Mouse (Mus musculus) lung, postnatal 0 days (tissue): Measurements from ENCODE around the gene Bola2. TPM values are rescaled to one million over a fixed set of nuclear protein-coding genes. Genes with fewer than 3 reads are reported as not detected.

Experiments
- ATAC-seq: fragments of 200-750 bp; cut with Nextera tagmentation; 2 replicates; pipeline ENCODE4 v1.8.0; 2017; ENCODE audit warnings: moderate library complexity
- DNase-seq: peaks from one replicate; pipeline ENCODE4 v3.0.0-alpha.2; 2016; ENCODE audit warnings: low spot score
- H3K27ac ChIP-seq: fragments of 300-500 bp; sonication (generic); 2 replicates; pipeline ENCODE4 v1.5.1; 2014; ENCODE audit warnings: antibody characterized with exemption, mild to moderate bottlenecking, low read length, mixed read lengths
- H3K27me3 ChIP-seq: fragments of 300-500 bp; sonication (generic); replicated peaks from 2 replicates; pipeline ENCODE4 v1.6.1; 2014; ENCODE audit warnings: low read length, mixed read lengths; ENCODE audit not compliant: insufficient read depth
- H3K36me3 ChIP-seq: fragments of 300-500 bp; sonication (generic); 2 replicates; pipeline ENCODE4 v1.6.1; 2014; ENCODE audit warnings: low read length, mixed read lengths; ENCODE audit not compliant: insufficient read depth
- H3K4me1 ChIP-seq: fragments of 300-500 bp; sonication (generic); 2 replicates; pipeline ENCODE4 v1.6.1; 2014; ENCODE audit warnings: antibody characterized with exemption, low read depth, low read length, mixed read lengths; ENCODE audit not compliant: insufficient read depth
- H3K4me2 ChIP-seq: fragments of 300-500 bp; sonication (generic); replicated peaks from 2 replicates; pipeline ENCODE4 v1.6.1; 2014; ENCODE audit warnings: low read depth, mild to moderate bottlenecking, low read length, moderate library complexity, mixed read lengths
- H3K4me3 ChIP-seq: fragments of 300-500 bp; sonication (generic); 2 replicates; pipeline ENCODE4 v1.5.1; 2014; ENCODE audit warnings: low read depth, low read length
- H3K9ac ChIP-seq: fragments of 300-500 bp; sonication (generic); replicated peaks from 2 replicates; pipeline ENCODE4 v1.6.1; 2014; ENCODE audit warnings: low read depth, mild to moderate bottlenecking
- H3K9me3 ChIP-seq: fragments of 300-500 bp; sonication (generic); 2 replicates; pipeline ENCODE4 v1.6.1; 2016; ENCODE audit warnings: low read length, mixed read lengths
- CTCF ChIP-seq: IDR thresholded peaks from 2 replicates; pipeline ENCODE4 v1.5.1; 2016; ENCODE audit warnings: antibody characterized with exemption, mild to moderate bottlenecking
- EP300 ChIP-seq: IDR thresholded peaks from 2 replicates; pipeline ENCODE4 v1.6.1; 2016; ENCODE audit warnings: antibody characterized with exemption, mild to moderate bottlenecking, control low read depth
- WGBS: fragments of 180-500 bp; shearing (Covaris S2); extraction: QIAGEN DNeasy Blood & Tissue Kit; methylation state at CpG from one replicate; pipeline ENCODE4 v1.1.7; 2014; 5-methylcytosine and 5-hydroxymethylcytosine counted together
- polyA plus RNA-seq: library from polyadenylated mRNA; unstranded; fragments of >200 nt; fragmentation: Nextera tagmentation; extraction: Ambion mirVana; gene quantifications from 2 replicates; pipeline ENCODE4 v1.2.1, GENCODE M21; 2015

Gene Bola2
- polyA plus RNA-seq = 76.1 and 77.4 TPM in 2 replicates

- Histone ChIP-seq H3K9ac (peak within 1 kb of the TSS; percentile 80), H3K4me3 (peak within 1 kb of the TSS; percentile 79), H3K27me3 (no peaks in the 10 kb centered on the region), H3K27ac (peak within 1 kb of the TSS; percentile 96), H3K4me2 (peak within 1 kb of the TSS; percentile 91), H3K4me1 (peaks cover 13% of the 10 kb centered on the region), H3K36me3 (0 out of 2 replicates have a peak, but pooled peaks cover 6% of the 10 kb centered on the region), H3K9me3 (no peaks in the 10 kb centered on the region)
- peak; percentile 72 for ATAC-seq
- TF ChIP-seq CTCF (no peak), EP300 (no peak)
- under 1% methylated on average over 31 of the region's 31 CpGs for WGBS
- DNase-seq = peak; percentile 80
Observed at GRCm38 (mm10) chr7:126695210-126695611, at the start of gene Bola2. Gene Bola2 (plus strand): TSS chr7:126695401.

- H3K4me3 ChIP-seq = no peak overlapping the region
- no peaks in the 10 kb centered on the region for H3K9me3 ChIP-seq
- H3K9ac ChIP-seq = no peak overlapping the region
- 0 out of 2 replicates have a peak, but pooled peaks cover 3% of the 10 kb centered on the region for H3K4me1 ChIP-seq
- no peak overlapping the region for H3K4me2 ChIP-seq
- no peaks in the 10 kb centered on the region for H3K36me3 ChIP-seq
- TF ChIP-seq EP300 (0 out of 2 replicates have a peak, but pooled peaks have one; percentile 35), CTCF (no peak)
- ATAC-seq (no peak), DNase-seq (no peak)
- H3K27me3 ChIP-seq = no peaks in the 10 kb centered on the region
- WGBS = 44% methylated on average over 5 of the region's 5 CpGs
- no peak overlapping the region for H3K27ac ChIP-seq
Observed at GRCm38 (mm10) chr7:126645708-126646107, 49.5 kb upstream of the Bola2 start.

GRCm38 (mm10) chr7:126648486-126648885 lies 46.7 kb upstream of the Bola2 start:
- Histone ChIP-seq H3K4me2 (no peak overlapping the region), H3K27me3 (no peaks in the 10 kb centered on the region), H3K9me3 (no peaks in the 10 kb centered on the region), H3K4me3 (no peak overlapping the region), H3K4me1 (0 out of 2 replicates have a peak, but pooled peaks cover 3% of the 10 kb centered on the region), H3K9ac (no peak overlapping the region), H3K36me3 (no peaks in the 10 kb centered on the region), H3K27ac (no peak overlapping the region)
- no peak for DNase-seq
- 85% methylated on average over 4 of the region's 4 CpGs for WGBS
- no peak for TF ChIP-seq EP300
- peak; percentile 47 for TF ChIP-seq CTCF
- ATAC-seq = no peak

- Histone ChIP-seq H3K27ac (peak within 1 kb of the TSS; percentile 93), H3K27me3 (no peaks in the 10 kb centered on the region), H3K4me1 (0 out of 2 replicates have a peak, but pooled peaks cover 3% of the 10 kb centered on the region), H3K4me2 (peak within 1 kb of the TSS; percentile 70), H3K9me3 (no peaks in the 10 kb centered on the region), H3K9ac (peak within 1 kb of the TSS; percentile 35), H3K36me3 (no peaks in the 10 kb centered on the region), H3K4me3 (peak within 1 kb of the TSS; percentile 51)
- under 1% methylated on average over 57 of the region's 57 CpGs for WGBS
- ATAC-seq (peak; percentile 99), DNase-seq (peak; percentile 97)
- TF ChIP-seq CTCF (peak; percentile 26), EP300 (no peak)
Observed at GRCm38 (mm10) chr7:126649231-126650051, 45.8 kb upstream of the Bola2 start, which contains the start of gene Sgf29. Gene Sgf29 (plus strand): TSS chr7:126649309.

- Histone ChIP-seq H3K9me3 (no peaks in the 10 kb centered on the region), H3K27me3 (no peaks in the 10 kb centered on the region), H3K4me3 (no peak overlapping the region), H3K9ac (no peak overlapping the region), H3K36me3 (no peaks in the 10 kb centered on the region), H3K4me1 (0 out of 2 replicates have a peak, but pooled peaks cover 3% of the 10 kb centered on the region), H3K27ac (no peak overlapping the region), H3K4me2 (no peak overlapping the region)
- DNase-seq (no peak), ATAC-seq (no peak)
- 37% methylated on average over 2 of the region's 2 CpGs for WGBS
- TF ChIP-seq EP300 (peak; percentile 78), CTCF (no peak)
Observed at GRCm38 (mm10) chr7:126650852-126651251, 44.3 kb upstream of the Bola2 start.

GRCm38 (mm10) chr7:126653991-126654390 lies 41.2 kb upstream of the Bola2 start:
- 59% methylated on average over 2 of the region's 2 CpGs for WGBS
- Histone ChIP-seq H3K36me3 (no peaks in the 10 kb centered on the region), H3K4me2 (no peak overlapping the region), H3K4me3 (no peak overlapping the region), H3K4me1 (0 out of 2 replicates have a peak, but pooled peaks cover 3% of the 10 kb centered on the region), H3K27ac (no peak overlapping the region), H3K9ac (no peak overlapping the region), H3K9me3 (no peaks in the 10 kb centered on the region), H3K27me3 (no peaks in the 10 kb centered on the region)
- TF ChIP-seq EP300 (no peak), CTCF (no peak)
- ATAC-seq (no peak), DNase-seq (no peak)
